Mouse (Mus musculus) mature B cell (primary cell): ENCODE data around the gene Adat3.
"Not testable (repeated sequence)": the region's sequence is repeated elsewhere in the genome, so short reads cannot be mapped to it uniquely, and the experiment has no call there.

Experiments used
- in situ Hi-C: fragments of 300-500 bp; cut with MboI; formaldehyde crosslinking; loops from 2 replicates; pipeline ENCODE4 v1.14.3; 2019

The Adat3 gene

DNA sequence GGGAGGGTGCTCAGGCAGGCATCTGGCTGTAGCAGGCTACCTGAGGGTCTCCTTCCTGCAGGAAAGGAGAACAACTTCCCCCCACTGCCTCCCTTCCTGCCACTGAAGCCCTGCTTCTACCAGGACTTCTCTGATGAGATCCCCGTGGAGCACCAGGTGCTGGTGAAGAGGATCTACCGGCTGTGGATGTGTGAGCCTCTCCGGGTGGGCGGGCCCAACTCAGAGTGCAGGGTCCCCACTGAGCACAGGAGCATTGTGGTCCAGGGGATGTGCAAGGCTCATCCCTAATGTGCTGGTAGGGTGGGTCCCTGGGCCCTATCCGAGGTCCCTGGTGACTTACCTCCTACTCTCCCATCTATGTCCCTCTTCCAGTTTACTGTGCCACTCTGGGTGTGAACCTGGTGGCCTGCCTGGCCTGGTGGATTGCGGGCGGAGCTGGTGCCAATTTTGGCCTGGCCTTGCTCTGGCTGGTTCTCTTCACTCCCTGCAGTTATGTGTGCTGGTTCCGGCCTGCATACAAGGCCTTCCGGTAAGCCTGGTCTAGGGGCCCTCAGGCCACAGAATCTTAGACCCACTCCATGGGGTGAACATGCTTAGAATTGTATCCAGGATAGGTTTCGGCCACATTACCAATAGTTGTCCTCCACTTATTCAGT lies 6.7 kb downstream of the Adat3 start:
- in situ Hi-C loops = no loop called here

DNA sequence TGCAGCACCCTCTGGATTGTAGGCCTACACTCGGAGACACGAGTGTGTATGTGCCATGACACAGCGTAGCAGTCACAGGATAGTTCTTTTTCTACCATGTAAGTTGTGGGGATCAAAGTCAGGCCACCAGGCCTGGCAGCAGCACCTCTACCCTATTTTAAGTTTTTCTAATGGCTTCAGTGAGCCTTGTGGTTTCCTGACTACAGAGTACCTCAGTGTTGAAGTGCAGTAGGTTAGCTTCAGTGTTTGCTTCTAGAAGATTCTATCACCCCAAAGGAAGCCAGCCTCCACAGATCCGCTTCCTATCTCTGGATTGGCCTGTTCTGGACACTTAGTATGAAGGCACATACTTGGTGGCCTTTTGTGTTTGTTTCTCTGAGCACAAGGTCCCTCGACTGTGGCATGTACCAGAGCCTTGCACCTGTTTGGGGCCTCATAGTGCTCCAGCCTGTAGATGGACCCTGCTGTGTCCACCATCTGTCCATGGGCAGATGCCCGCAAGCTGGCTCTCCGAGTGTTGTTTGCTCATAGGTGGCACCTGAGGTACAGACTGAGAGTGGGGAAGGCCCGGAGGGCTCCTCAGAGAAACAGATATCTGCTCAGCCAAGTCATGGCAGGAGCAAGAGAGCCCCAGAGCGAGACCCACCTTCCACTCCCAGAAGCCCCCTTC lies 7.6 kb downstream of the Adat3 start:
- in situ Hi-C loops = no loop called here

DNA sequence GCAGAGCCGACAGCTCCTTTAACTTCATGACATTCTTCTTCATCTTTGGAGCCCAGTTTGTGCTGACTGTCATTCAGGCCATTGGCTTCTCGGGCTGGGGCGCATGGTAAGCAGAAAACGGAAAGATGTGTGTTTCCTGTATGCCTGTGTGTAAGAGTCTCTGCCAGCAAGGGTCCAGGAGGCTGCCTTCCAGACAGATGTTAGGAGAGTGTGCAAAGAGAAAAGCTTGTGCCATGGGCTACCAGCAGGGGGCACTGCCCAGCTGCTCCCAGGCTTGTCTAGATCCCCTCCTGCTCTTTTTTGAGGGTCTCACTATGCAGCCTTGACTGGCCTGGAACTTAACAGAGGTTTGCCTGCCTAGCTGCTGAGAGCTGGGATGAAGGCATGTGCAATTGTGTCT lies 8.3 kb downstream of the Adat3 start:
- in situ Hi-C loops = no loop called here

DNA sequence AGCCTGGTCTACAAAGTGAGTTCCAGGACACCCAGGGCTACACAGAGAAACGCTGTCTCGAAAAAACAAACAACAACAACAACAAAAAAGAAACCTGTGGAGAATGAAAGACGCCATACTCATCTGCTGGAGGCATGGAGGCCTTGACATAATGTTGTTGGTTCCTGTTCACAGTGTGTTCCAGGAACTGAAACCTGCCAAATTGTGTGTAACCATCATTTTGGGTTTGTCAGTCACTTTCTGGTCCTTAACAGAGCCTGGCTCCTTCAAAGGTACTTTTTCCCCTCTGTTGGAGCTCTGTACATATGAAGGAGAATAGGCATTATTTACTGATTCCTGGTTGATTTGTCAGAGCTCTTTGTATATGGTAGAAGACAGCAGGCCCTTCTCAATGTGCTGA lies 9.2 kb downstream of the Adat3 start:
- in situ Hi-C loops = no loop called here

DNA sequence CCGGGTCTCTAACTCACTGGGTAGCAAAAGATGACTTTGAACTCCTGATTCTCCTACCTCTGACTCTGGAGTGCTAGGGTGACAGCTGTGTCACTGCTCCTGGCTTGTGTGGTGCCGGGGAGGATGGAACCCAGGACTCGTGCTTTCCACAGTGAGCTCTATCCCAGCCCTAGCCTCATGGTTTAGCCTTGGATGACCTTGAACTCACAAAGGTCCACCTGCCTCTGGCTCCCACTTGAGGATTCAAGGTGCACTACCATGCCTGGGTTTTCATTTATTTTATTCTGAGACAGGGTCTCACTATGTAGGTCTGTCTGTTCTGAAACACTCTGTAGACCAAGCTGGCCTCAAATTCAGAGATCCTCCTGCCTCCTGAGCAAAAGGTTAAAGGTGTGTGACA lies 11.1 kb downstream of the Adat3 start:
- in situ Hi-C loops = no loop called here

DNA sequence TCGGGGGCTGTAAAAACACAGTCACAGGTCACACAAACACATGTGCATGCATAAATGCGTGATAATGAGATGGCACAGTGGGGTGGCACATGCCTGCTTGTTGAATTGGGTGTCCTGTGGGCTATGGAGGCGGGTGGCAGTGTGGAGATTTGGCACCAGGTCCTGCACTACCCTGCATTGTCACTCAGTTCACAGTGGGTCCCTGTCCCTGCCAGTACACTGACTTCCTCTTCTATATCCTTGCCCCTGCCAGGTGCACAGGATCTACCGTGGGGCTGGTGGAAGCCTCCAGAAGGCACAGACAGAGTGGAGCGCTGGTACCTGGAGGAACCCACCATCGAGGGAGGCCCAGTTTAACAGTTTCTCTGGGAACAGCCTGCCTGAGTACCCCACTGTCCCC lies 11.7 kb downstream of the Adat3 start:
- in situ Hi-C loops = no loop called here

DNA sequence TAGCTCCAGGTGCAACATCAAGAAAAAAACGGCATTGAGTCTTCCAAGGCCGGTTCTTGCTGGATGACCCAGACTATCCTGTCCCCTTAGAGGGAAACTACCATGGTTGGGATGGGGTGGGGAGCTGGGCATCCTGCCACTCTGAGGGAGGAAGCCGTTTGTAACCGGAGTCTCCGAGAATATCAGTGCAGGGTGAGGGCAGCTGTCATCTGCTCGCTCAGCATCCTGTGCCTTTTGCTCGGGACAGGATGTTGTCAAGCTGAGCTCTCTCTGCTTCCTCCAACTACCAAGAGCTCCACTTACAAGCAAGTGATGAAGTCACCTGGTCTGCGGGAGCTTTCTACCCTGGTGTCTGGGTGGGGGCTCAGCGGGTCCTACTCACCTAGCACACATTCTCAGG lies 15.5 kb downstream of the Adat3 start:
- in situ Hi-C loops = loop anchor here (5.0 kb wide), 1 partner anchor 36 kb away; no protein-coding TSS in a partner anchor

DNA sequence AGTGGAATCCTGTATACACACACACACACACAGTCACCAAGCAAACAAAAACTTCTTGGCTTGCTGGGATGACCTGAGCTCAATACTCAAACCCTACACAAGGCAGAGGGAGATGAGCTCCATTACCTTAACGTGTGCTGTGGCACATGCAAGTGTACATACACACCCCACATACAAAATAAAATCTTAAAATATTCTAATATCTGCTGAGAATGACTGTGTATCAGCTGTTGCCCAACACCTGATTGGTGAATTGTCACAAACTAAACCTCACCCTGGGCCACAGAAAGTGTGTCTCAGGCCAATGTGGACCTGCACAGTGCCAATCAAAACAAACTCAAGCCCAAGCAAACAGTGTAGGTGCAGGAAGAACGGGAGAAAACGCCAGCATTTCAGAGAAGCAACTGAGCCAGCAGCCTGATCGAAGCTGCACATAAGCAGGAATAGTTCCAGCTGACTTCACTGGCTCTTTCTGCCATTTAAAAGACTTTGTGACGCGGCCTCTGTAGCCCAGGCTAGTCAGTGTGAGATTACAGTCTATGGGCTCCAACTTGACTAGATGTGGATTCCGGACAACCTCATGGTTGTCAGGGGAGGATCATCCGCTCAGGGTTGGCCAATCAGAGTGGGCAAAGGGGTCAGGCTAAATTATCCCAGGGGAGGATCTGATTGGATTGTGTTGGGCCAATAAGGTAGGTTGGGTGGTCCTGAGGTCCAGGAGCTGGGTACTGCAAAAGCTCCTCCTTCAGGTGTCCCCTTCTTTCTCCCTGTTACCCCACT lies 17.0 kb downstream of the Adat3 start:
- in situ Hi-C loops = loop anchor here (5.0 kb wide), 1 partner anchor 37 kb away; no protein-coding TSS in a partner anchor

DNA sequence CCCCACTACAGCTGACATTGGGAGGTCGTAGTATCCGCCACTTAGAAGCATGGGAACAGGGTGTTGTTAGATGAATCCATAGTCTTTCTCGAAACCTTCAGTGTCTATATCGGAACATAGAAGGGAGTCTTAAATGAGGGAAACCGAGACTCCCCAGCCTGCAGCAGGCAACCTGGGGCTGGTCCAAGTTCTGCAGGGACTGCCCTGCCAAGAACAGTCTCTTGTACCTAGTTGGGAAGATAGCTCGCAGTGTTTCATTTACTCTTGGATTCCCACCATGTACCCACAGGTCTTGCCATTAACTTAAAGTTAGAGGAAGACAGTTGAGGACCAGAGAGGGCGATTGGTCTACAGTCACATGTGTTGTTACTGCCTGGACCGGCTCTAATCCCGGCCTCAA lies 17.7 kb downstream of the Adat3 start:
- in situ Hi-C loops = no loop called here

DNA sequence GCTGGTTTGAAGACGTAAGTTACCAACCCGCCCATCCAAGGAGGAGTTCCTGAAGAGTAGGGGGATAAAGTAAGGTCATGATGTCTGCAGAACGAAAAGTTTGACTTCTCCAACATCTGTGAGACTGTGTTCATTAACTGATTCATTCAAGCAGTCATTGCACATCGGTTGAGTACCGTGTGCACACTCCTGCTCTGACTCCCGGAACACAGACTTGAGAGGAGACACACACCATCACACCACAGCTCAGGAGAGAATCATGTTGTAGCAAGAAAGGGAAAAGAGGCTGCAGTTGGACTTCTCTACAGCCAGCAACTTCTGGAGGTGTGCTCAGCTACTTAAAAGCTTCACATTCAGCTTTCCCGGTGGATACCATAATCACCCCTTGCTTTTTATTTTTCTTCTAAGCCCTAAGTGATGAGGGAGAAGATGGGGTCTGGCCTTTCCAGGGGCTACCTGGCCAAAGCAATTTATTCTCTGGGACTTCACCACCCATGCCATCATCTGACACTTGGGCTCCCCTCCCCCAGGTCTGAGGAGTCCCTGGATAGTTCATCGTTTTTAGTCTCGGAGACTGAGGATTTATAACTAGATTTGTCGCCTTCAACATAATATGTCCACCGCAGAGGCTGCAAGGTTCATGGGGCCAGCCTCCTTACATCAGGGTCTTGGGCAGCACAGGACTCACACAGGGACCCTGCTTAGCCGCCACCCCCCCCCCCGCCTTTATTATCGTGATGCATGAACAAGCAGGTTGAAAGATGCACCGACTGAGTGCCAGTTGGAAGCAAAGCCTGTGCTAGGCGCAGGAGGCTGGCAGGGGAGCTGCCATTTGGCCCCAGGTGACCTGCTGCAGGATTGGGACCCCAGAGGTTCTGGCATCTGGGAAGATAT lies 18.4 kb downstream of the Adat3 start:
- in situ Hi-C loops = no loop called here

DNA sequence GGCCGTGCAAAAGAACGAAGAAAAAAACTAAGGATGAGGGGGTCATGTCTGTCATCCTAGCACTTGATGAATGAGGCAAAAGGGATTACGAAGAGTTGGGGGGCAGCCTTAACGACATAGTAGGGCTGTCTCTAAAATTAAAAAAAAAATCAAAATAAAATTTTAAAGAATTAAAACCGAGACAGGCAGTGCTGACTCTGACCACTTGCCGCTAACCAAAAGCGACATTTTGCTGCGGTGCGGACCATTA lies 18.9 kb downstream of the Adat3 start:
- in situ Hi-C loops = no loop called here

DNA sequence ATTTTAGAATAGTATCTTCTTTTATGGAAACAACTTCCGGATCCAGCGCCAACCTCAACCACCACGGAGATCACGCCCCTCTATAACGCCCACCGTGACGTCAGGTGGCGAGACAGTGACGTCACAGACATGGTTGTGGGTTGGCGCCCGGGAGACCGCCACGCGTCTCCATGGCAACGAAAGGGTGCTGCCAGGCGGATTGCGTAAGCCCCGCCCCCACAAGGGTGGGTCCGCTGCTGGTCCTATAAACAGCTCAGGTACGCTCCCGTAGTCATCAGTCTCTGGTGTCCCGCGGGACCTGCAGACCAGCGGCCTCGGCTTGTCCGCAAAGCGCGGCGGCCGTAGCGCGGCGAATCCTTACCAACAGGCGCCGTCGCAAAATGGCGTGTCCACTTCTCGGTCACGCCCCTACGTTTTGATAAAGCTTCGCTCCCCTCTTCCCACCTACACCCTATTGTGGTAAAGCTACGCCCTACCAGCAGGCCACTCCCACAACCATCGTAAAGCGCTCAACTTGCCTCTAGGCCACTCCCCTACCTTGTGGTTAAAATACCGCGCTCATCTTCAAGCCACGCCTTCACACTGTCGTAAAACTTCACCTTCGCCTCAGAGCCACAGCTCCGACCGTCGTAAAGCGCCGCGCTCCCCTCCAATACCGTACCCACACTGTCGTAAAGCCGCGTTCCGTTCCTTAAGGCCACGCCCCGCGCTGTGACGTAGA lies 19.4 kb downstream of the Adat3 start:
- in situ Hi-C loops = no loop called here

DNA sequence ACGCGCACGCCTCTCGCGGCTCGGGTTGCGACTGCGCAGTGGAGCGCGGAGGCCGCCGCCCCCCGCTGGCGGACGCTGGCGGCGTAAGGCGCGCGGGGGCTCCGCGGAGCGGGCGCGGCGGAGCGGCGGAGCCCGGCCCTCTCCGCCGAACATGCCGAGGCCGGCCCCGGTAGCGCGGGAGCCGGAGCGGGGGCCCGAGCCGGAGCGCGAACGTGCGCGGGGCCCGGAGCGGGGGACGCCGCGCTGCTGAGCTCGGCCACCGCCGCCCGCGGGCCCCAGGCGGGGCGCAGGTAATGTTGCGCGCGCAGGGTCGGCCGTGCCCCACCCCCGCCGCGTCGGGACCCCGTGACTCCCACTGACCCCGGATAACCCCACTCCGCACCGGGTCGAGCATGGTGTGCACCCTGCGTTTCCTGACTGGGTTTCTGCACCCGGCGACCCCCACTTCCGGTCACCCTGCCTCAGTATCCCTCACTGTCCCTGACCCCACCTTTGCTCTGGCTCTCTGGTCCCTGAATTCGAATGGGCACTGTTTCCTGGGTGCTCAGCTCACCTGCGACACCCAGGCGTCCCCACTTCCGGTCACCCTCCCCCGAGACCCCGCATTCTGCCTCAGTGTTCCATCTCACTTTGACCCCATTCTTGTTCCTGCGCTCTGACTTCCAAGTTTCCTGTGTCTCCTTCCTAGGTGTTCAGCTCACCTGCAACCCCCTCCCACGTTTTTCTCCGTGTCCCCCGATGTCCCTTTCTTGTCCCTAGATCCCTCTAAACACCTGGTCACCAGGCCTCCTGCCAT lies 20.2 kb downstream of the Adat3 start, which contains the start of gene Csnk1g2:
Gene Csnk1g2 (plus strand): TSS at position 178 of the 796 bp plus-strand sequence.
- in situ Hi-C loops = no loop called here

DNA sequence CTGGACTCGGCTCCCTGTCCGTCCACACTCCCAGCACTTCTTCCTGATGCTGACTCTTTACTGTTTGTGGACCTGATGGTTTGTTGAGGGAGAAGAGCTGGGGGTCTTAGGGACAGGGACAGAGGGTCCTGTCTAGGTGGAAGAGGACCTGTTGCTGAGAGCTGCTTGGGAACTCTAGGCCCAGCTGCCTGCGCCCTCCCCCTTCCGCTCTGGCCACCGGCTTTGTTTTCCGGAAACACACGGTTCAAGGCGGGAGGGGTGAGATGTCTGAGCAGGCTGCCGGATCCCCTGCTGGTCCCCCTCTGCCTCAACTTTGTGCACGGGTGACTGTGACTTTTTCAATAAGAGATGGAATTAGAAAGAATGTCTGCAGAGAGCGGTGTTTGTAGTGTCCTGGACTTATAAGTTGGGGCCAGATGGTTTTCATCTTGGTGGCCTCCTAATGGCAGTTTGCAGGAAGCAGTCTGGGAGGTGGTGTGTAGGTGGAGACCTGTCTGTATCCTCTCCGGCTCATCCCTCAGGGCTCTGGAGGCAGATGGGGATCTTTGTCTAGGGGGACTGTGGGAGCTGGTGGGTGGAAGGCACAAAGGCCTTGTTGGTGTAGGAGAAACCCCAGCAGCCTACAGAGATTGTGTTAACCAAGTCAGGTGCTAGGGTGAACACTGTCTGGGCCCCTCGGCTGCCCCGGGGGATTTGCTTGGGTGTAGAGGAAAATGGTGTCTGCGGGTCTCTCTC lies 20.9 kb downstream of the Adat3 start:
- in situ Hi-C loops = no loop called here

DNA sequence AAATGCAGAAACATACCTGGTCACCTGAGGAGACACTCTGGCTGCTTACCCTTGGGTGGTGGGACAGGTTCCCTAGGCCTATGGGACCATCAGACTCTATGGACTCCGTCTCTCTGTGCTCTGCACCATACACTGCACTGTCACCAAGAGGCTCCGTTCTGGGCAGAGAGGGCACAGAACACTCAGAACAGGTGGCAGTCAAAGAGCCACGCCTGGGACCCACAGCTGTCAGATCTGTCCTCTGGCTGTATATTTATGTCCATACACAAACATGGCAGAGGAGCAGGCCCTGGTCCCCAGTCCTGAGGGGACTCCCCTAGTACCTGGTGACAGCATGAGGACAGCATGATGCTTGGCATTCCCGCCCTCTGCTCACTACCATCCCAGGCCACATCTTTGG lies 23.1 kb downstream of the Adat3 start:
- in situ Hi-C loops = no loop called here

DNA sequence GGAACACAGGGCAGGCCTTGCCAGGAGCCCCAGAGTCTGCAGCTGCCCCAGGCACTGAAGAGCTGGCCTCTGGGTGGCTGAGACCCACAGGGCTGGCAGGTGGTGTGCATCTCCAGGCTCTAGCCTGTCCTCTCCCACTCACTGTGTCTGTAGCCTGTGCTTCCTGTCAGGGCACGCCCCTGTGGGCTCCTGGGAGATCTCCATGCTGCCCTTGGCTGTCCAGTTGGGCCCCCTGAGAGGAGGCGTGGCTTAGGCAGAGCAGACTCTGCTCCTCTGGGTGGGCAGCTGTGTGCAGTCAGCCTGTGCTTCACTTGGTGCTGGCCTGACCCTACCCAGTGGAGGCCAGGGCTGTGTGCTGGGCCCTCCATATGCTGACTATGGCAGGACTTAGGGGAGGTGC lies 25.0 kb downstream of the Adat3 start:
- in situ Hi-C loops = no loop called here

DNA sequence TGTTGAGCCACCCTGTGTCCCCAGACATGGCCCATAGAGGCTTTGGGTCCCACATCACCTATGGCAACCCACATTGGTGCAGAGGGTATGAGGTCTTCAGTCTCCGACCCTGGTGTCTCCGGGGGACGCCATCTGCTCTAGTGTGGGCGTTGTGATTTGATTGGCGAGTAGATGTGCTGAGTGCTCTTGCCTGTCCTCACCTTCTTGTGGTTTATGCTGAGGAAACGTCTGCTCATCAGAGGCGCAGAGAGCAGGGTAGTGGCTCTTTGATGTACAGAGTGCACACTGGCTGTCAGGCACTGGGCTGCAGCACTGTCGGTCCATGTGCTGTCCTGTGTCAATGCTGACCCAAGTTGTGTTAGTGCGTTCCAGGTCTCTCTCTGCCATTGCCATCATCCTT lies 26.2 kb downstream of the Adat3 start:
- in situ Hi-C loops = no loop called here

DNA sequence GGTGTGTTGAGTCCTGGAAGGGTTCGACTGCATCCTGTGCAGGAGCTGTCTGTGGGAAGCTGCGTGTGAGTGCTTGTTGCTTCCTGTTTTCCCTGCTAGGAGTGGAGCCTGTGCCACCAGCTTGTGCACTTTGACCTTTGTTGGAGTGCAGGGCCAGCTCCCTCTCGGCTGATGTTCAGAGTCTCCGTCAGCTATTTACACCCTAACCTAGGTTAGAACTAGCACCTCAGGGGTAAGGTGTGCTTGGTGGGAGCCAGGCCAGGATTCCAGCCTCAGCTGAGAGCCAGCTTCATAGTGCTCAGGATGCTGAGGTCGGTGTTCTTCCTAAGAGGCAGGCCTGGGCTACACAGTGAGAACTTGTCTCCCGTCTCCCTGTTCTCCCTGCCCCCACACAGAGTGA lies 32.7 kb downstream of the Adat3 start:
- in situ Hi-C loops = no loop called here

DNA sequence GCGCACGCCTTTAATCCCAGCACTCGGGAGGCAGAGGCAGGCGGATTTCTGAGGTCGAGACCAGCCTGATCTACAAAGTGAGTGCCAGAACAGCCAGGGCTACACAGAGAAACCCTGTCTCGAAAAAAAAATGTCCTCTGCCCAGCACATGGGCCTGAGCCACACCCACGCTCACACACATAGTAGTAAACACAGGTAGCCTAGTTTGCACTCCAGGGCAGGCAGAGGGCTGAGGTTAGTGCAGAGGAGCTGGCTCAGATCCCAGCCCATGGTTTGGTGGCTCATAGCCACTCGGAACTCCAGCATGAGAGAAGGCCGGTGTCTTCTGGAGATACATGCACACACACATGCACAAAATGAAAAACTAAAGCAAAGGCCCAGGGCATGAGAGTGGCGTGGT lies 44.3 kb downstream of the Adat3 start:
- in situ Hi-C loops = no loop called here

DNA sequence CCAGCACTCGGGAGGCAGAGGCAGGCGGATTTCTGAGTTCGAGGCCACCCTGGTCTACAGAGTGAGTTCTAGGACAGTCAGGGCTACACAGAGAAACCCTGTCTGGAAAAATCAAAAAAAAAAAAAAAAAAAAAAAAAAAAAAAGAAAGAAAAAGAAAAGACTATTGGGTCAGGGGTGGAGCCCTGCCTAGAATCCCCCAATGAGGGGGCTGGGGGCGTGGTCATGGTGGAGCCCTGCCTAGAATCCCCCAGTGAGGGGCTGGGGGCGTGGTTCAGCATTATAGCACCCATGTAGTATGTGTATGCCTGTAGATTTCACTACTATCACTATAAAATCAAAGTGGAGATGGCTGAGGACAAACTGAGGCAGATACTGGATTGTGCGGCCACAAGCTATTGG lies 47.2 kb downstream of the Adat3 start:
- in situ Hi-C loops = not testable (repeated sequence)
